Mouse (Mus musculus) gastrocnemius, adult 2 months (tissue): ENCODE data around the gene Tmem222. TPM values are rescaled to one million over a fixed set of nuclear protein-coding genes. Genes with fewer than 3 reads are reported as not detected.

Experiments
- DNase-seq: peaks from one replicate; pipeline ENCODE4 v3.0.0; 2022
- H3K27ac ChIP-seq: fragments of 200-600 bp; 2 replicates; pipeline ENCODE4 v1.8.1; 2022; ENCODE audit warnings: mild to moderate bottlenecking
- H3K4me3 ChIP-seq: fragments of 200-600 bp; 2 replicates; pipeline ENCODE4 v1.8.1; 2022; ENCODE audit warnings: mild to moderate bottlenecking, moderate library complexity
- CTCF ChIP-seq: fragments of 200-600 bp; IDR thresholded peaks from 2 replicates; pipeline ENCODE4 v1.8.1; 2022; ENCODE audit warnings: antibody characterized with exemption, mild to moderate bottlenecking, moderate library complexity
- intact Hi-C: fragments of 180-260 bp; cut with DNase I; formaldehyde crosslinking; loops from one replicate; pipeline ENCODE4 v1.15.1; 2025
- total RNA-seq, 2 experiments: library from RNA; stranded (reverse); gene quantifications; 2 replicates each; pipeline ENCODE4 v1.2.3; 2021

The Tmem222 gene
- total RNA-seq, 2 experiments from 2014 or later, result 21.6 to 25.7 TPM

GRCm38 (mm10) chr4:133242710-133243109 lies 34.9 kb downstream of the Tmem222 start:
- peak overlapping the region; percentile 99 for H3K27ac ChIP-seq
- intact Hi-C loops, result no loop called here
- TF ChIP-seq CTCF, result no peak
- peak overlapping the region; percentile 70 for H3K4me3 ChIP-seq
- no peak for DNase-seq

- Histone ChIP-seq H3K4me3 (peak overlapping the region; percentile 70), H3K27ac (peak overlapping the region; percentile 99)
- TF ChIP-seq CTCF, result no peak
- intact Hi-C loops, result no loop called here
- no peak for DNase-seq
These were observed 35.7 kb downstream of the Tmem222 start for GRCm38 (mm10) chr4:133241910-133242309.

- Histone ChIP-seq H3K4me3 (peak overlapping the region; percentile 70), H3K27ac (peak overlapping the region; percentile 99)
- TF ChIP-seq CTCF, result peak; percentile 54
- DNase-seq, result peak; percentile 95
- intact Hi-C loops, result no loop called here
These were observed 36.4 kb downstream of the Tmem222 start for GRCm38 (mm10) chr4:133240934-133241908.

GRCm38 (mm10) chr4:133240490-133240921 lies 37.1 kb downstream of the Tmem222 start, which contains the start of gene Map3k6:
TSS of gene Map3k6 (plus strand) at chr4:133240818.
- H3K4me3 ChIP-seq, result peak within 1 kb of the TSS; percentile 70
- peak within 1 kb of the TSS; percentile 99 for H3K27ac ChIP-seq
- DNase-seq, result peak; percentile 92
- TF ChIP-seq CTCF, result no peak
- intact Hi-C loops, result no loop called here

GRCm38 (mm10) chr4:133237911-133238310 lies 39.7 kb downstream of the Tmem222 start:
- TF ChIP-seq CTCF, result no peak
- Histone ChIP-seq H3K27ac (no peak overlapping the region), H3K4me3 (no peak overlapping the region)
- intact Hi-C loops, result no loop called here
- DNase-seq, result no peak

GRCm38 (mm10) chr4:133235415-133235814 lies 42.2 kb downstream of the Tmem222 start:
- TF ChIP-seq CTCF, result no peak
- DNase-seq, result no peak
- intact Hi-C loops, result no loop called here
- no peak overlapping the region for H3K4me3 ChIP-seq
- H3K27ac ChIP-seq, result no peak overlapping the region

GRCm38 (mm10) chr4:133234771-133235170 lies 42.8 kb downstream of the Tmem222 start:
- Histone ChIP-seq H3K27ac (no peak overlapping the region), H3K4me3 (no peak overlapping the region)
- no peak for TF ChIP-seq CTCF
- no peak for DNase-seq
- intact Hi-C loops, result loop anchor here (5.0 kb wide), 1 partner anchor 63 kb away; no protein-coding TSS in a partner anchor

- DNase-seq, result peak; percentile 61
- Histone ChIP-seq H3K4me3 (no peak overlapping the region), H3K27ac (no peak overlapping the region)
- intact Hi-C loops, result loop anchor here (5.0 kb wide), 1 partner anchor 64 kb away; no protein-coding TSS in a partner anchor
- peak; percentile 84 for TF ChIP-seq CTCF
These were observed 44.2 kb downstream of the Tmem222 start for GRCm38 (mm10) chr4:133233285-133233976.

GRCm38 (mm10) chr4:133229582-133229981 lies 48.0 kb downstream of the Tmem222 start:
- intact Hi-C loops, result no loop called here
- TF ChIP-seq CTCF, result no peak

GRCm38 (mm10) chr4:133227636-133228035 lies 50.0 kb downstream of the Tmem222 start:
- no peak overlapping the region for H3K4me3 ChIP-seq
- no peak for TF ChIP-seq CTCF
- peak overlapping the region; percentile 24; the same call in 1 of the 2 replicates for H3K27ac ChIP-seq
- no peak for DNase-seq
- intact Hi-C loops, result no loop called here

More at GRCm38 (mm10) chr4:133229582-133229981, 48.0 kb downstream of the Tmem222 start:
- no peak for DNase-seq
- Histone ChIP-seq H3K4me3 (no peak overlapping the region), H3K27ac (no peak overlapping the region)

GRCm38 (mm10) chr4:133226073-133226472 lies 51.5 kb downstream of the Tmem222 start:
- no peak for TF ChIP-seq CTCF

GRCm38 (mm10) chr4:133223875-133224274 lies 53.7 kb downstream of the Tmem222 start:
- Histone ChIP-seq H3K27ac (no peak overlapping the region), H3K4me3 (no peak overlapping the region)
- TF ChIP-seq CTCF, result no peak
- intact Hi-C loops, result no loop called here
- no peak for DNase-seq

More at GRCm38 (mm10) chr4:133226073-133226472, 51.5 kb downstream of the Tmem222 start:
- H3K27ac ChIP-seq, result peak overlapping the region; percentile 59
- H3K4me3 ChIP-seq, result no peak overlapping the region
- intact Hi-C loops, result no loop called here
- peak; percentile 70 for DNase-seq
